Mouse (Mus musculus): ENCODE results near the gene Tex2. TPM values are rescaled to one million over a fixed set of nuclear protein-coding genes. Genes with fewer than 3 reads are reported as not detected.

The Tex2 gene
- total and polyA plus RNA-seq, 3 experiments: 4.0 to 5.0 (median 4.5) TPM

GRCm38 (mm10) chr11:106464681-106465544, 148.3 kb downstream of the Tex2 start:
- Histone ChIP-seq H3K9ac (ENCODE audit: insufficient read depth, low read depth) (peak overlapping the region; percentile 44; the same call in 1 of the 2 replicates), H3K4me1 (ENCODE audit: control insufficient read depth in 1 of 2, insufficient read depth in 2 of 2) (peaks cover 8 to 78% of the 10 kb centered on the region in 2 experiments), H3K27me3 (replicated peaks) (no peaks in the 10 kb centered on the region), H3K36me3 (replicated peaks in 1 of 2; ENCODE audit: control insufficient read depth in 1 of 2, insufficient read depth in 1 of 2, low read length in 1 of 2) (peaks cover 2 to 3% of the 10 kb centered on the region in 2 experiments), H3K4me2 (ENCODE audit: insufficient read depth, low read depth, poor library complexity, severe bottlenecking) (peak overlapping the region; percentile 87), H3K9me3 (replicated peaks; ENCODE audit: low read length) (no peaks in the 10 kb centered on the region), H3K79me2 (replicated peaks; ENCODE audit: control insufficient read depth, extremely low read depth, insufficient read depth, poor library complexity, severe bottlenecking) (peaks cover 94% of the 10 kb centered on the region), H3K27ac (ENCODE audit: insufficient read depth, low read depth) (peak overlapping the region; percentile 88), H3K4me3 (replicated peaks in 1 of 3; ENCODE audit: low read depth in 2 of 3, low read length in 2 of 3, poor library complexity in 1 of 3) (no peak overlapping the region)
- DNase-seq (ENCODE audit: extremely low read depth): peak; percentile 61
- dilution Hi-C loops (cut with MboI; ENCODE audit: extremely low pct_ligation_motif_present, extremely low pct_unique_long_range_greater_than_20kb, low sequenced_read_pairs): no loop called here
- in situ Hi-C loops (cut with MboI; ENCODE audit: low pct_ligation_motif_present, low pct_unique_long_range_greater_than_20kb, low sequenced_read_pairs): no loop called here
- TF ChIP-seq UBTF (IDR thresholded peaks at IDR 0.05; ENCODE audit: low read depth, low read length) (no peak), RCOR1 (conservative IDR thresholded peaks at IDR 0.05; ENCODE audit: low read depth, low read length) (peak; percentile 85), EP300 (IDR thresholded peaks at IDR 0.05; ENCODE audit: low read length) (peak; percentile 51), JUN (IDR thresholded peaks at IDR 0.05; ENCODE audit: insufficient read depth, low read depth, low read length) (0 out of 2 replicates have a peak, but pooled peaks have one; percentile 20), USF1 (IDR thresholded peaks at IDR 0.05; ENCODE audit: low read depth, low read length) (no peak), BHLHE40 (IDR thresholded peaks at IDR 0.05; ENCODE audit: low read depth, low read length) (peak; percentile 54; the same call in 1 of the 2 replicates), KAT2A (IDR thresholded peaks at IDR 0.05; ENCODE audit: insufficient replicate concordance, low read length) (0 out of 2 replicates have a peak, but pooled peaks have one; percentile 21), MYC (IDR thresholded peaks at IDR 0.05; ENCODE audit: low read depth, low read length) (peak; percentile 74), JUND (conservative IDR thresholded peaks at IDR 0.05; ENCODE audit: low read depth, low read length) (no peak), SMC3 (IDR thresholded peaks at IDR 0.05; ENCODE audit: low read depth, low read length) (peak; percentile 9; the same call in 1 of the 2 replicates), CHD1 (IDR thresholded peaks at IDR 0.05; ENCODE audit: low read depth, low read length) (no peak), TBP (conservative IDR thresholded peaks at IDR 0.05; ENCODE audit: low read depth, low read length) (0 out of 2 replicates have a peak, but pooled peaks have one; percentile 46), MAZ (IDR thresholded peaks at IDR 0.05; ENCODE audit: low read depth, low read length) (peak; percentile 81; the same call in 1 of the 2 replicates), TCF12 (IDR thresholded peaks at IDR 0.05; ENCODE audit: low read depth, low read length) (peak; percentile 56), HCFC1 (IDR thresholded peaks at IDR 0.05; ENCODE audit: low read depth, low read length) (no peak; the same call in 1 of the 2 replicates), GABPA (IDR thresholded peaks at IDR 0.05; ENCODE audit: insufficient replicate concordance, low read depth, low read length) (no peak), ZKSCAN1 (IDR thresholded peaks at IDR 0.05; ENCODE audit: borderline replicate concordance, low read depth, low read length) (no peak; the same call in 1 of the 2 replicates), CHD2 (IDR thresholded peaks at IDR 0.05; ENCODE audit: low read length) (peak; percentile 70; the same call in 1 of the 2 replicates), POLR2AphosphoS2 (IDR thresholded peaks at IDR 0.05; ENCODE audit: low read depth, low read length) (no peak; the same call in 1 of the 2 replicates), CTCF (conservative IDR thresholded peaks at IDR 0.05 in 1 of 2, IDR thresholded peaks at IDR 0.05 in 1 of 2; ENCODE audit: low read depth in 2 of 2, low read length in 2 of 2) (no peak), MAFK (IDR thresholded peaks at IDR 0.05; ENCODE audit: insufficient replicate concordance, low read length) (peak; percentile 35; the same call in 1 of the 2 replicates), MAX (IDR thresholded peaks at IDR 0.05; ENCODE audit: low read length) (peak; percentile 61), SIN3A (IDR thresholded peaks at IDR 0.05; ENCODE audit: low read length) (peak; percentile 75; the same call in 1 of the 2 replicates), ETS1 (conservative IDR thresholded peaks at IDR 0.05; ENCODE audit: low read depth, low read length) (no peak), NELFE (IDR thresholded peaks at IDR 0.05; ENCODE audit: low read depth, low read length) (no peak), MXI1 (IDR thresholded peaks at IDR 0.05; ENCODE audit: low read depth, low read length) (peak; percentile 82), E2F4 (IDR thresholded peaks at IDR 0.05; ENCODE audit: insufficient replicate concordance, low read depth, low read length) (no peak), PAX5 (IDR thresholded peaks at IDR 0.05; ENCODE audit: low read length) (no peak), RAD21 (IDR thresholded peaks at IDR 0.05; ENCODE audit: low read depth, low read length) (no peak), ZMIZ1 (IDR thresholded peaks at IDR 0.05; ENCODE audit: low read depth, low read length) (0 out of 2 replicates have a peak, but pooled peaks have one; percentile 35), ZNF384 (IDR thresholded peaks at IDR 0.05; ENCODE audit: low read depth, low read length) (peak; percentile 91), NRF1 (IDR thresholded peaks at IDR 0.05; ENCODE audit: low read depth, low read length) (peak; percentile 31; the same call in 1 of the 2 replicates), USF2 (conservative IDR thresholded peaks at IDR 0.05; ENCODE audit: low read depth, low read length) (no peak), MEF2A (IDR thresholded peaks at IDR 0.05; ENCODE audit: borderline replicate concordance, low read depth, low read length) (peak; percentile 59; the same call in 1 of the 2 replicates), IRF4 (IDR thresholded peaks at IDR 0.05; ENCODE audit: low read depth, low read length) (peak; percentile 45), POLR2A (IDR thresholded peaks at IDR 0.05; ENCODE audit: low read depth, low read length) (no peak), ZC3H11A (IDR thresholded peaks at IDR 0.05; ENCODE audit: low read depth, low read length) (no peak)

Measured in CH12.LX (cell line).